Mouse (Mus musculus): ENCODE data around the gene Samd14.
"Not testable (repeated sequence)": the region's sequence is repeated elsewhere in the genome, so short reads cannot be mapped to it uniquely, and the experiment has no call there.

The Samd14 gene

DNA sequence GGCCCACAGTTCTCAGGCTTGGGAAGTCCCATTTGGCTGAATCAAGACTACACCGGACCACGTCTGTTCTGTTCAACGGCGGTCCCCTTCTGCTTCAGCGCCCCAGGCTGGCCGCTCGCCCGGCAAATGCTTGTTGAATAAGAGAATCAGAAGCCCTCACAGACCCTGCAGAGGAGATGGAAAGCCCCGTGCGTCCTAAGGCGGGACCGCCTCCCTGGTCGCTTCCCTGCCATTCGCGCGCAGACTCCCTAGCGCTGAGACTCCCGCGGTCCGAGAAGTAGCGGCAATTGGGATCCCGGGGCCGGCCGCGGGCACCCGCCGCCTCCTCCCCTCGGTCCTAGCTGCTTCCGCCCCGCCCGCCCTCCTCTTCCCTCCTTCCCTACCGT is at the start of gene Samd14:
Samd14 (plus strand) TSS at position 251 of the 386 bp plus-strand sequence.
- peak; percentile 96 to 97 for DNase-seq

DNA sequence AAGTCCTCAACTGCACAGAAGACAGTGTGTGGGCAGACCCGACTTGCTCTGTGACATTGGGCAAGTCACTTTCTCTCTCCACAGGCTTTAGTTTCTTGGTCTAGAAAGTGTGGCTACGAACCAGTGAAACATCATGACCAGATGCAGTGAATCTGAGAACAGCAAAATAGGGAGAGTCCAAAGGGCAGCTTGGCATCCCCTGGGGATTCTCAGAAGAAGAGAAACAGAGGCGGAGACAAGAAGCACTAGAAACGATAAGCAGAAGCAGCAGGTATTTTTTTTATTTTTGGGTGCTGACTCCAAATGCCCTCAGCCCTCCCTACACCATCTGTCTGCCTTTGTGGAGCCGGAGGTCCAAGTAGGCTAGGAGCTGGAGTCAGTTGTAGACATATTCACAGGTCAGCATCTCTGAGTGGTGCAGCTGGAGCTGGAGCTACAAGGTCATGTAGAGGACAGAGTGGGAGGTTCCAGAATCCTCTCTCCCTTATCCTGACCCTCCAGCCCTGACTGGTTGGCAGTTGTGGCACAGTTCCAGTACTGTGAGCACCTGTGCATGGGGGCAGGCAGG is 47.1 kb upstream of the Samd14 start:
- no peak for DNase-seq

DNA sequence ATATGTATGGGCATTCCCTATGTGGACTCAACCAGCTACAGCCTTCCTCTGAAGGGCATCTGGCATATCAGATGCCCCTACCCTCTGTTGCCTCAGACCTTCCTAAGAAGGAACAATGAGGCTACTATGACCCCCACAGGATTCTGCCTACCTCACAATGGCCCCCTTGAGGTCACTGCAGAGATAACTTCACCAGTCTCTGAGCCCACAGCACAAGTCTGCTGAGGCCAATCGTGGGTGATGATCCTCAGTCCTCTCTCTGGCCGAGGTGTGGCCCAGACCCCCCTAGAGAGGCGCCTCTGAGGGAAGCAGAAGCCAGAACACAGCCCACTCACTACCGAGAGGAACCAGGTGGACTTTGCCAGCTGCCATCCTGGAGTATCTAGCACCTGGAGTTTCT is 42.3 kb upstream of the Samd14 start, which contains the start of gene Hils1:
Hils1 (plus strand) TSS at position 175 of the 400 bp plus-strand sequence.
- DNase-seq = no peak

DNA sequence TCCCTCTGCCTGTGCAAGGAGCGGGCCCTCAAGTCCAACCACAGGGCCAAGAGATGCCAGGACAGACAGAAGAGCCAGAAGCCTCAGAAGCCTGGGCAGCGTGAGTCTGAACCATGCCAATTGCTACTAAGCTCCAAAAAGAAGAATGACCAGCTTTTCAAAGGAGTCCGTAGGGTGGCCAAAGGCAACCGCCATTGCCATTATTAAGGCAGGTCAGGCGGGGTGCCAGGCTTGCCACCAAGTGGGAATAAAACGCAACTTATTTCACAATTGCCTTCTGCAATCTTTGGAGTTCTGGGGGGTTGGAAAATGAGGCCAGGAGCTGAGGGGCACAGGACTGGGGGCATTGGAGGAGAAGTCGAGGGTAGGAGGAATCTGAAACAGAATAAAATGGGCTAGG is 41.5 kb upstream of the Samd14 start:
- peak; percentile 47 to 64 for DNase-seq

DNA sequence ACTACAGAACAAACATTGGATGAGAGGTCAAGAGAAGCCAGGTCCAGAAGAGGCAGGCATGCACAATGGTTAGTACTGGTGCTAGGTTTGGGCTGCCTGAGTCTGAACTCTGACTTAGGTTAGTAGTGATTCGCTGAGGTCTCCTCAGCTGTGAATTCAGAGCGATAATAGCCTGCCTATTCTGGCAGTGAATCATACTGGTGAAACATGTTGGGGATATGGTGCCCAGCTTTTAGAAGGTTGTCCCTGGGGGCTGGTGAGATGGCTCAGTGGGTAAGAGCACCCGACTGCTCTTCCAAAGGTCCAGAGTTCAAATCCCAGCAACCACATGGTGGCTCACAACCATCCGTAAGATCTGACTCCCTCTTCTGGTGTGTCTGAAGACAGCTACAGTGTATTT is 40.0 kb upstream of the Samd14 start:
- not testable (repeated sequence) for DNase-seq

DNA sequence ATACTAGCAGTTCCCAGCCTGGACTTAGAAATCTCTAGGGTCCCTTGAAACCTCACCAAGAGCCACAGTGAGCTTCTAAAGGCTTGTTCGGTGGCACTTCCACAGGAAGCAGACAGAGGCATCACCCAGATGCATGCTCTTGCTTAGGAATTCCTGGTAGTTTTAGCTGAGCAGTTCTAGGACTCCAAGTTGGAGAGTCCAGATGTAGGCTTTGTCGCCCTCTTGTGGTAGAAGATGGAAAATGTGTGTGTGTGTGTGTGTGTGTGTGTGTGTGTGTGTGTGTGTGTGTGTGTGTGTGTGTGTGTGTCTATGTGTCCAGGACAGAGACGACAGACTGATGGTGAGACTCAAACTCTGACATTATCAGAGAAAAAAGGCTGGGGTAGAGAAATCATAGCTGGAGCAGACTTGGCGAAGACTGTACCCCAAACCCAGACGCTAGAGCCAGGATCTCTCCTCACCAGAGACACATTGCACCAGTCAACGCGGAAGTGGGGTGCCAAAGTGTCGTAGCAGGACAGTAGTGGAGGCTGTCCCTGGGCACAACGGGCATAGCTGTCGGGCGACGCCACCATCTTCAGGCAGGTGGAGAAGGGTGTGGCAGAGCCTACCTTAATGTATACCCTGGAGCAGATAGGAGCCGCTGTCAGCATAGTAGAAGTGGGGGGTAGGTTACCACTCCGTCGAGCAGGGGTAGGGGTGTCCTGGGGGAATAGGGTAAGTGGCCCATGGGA is 39.3 kb upstream of the Samd14 start:
- DNase-seq = peak; percentile 87 to 93

DNA sequence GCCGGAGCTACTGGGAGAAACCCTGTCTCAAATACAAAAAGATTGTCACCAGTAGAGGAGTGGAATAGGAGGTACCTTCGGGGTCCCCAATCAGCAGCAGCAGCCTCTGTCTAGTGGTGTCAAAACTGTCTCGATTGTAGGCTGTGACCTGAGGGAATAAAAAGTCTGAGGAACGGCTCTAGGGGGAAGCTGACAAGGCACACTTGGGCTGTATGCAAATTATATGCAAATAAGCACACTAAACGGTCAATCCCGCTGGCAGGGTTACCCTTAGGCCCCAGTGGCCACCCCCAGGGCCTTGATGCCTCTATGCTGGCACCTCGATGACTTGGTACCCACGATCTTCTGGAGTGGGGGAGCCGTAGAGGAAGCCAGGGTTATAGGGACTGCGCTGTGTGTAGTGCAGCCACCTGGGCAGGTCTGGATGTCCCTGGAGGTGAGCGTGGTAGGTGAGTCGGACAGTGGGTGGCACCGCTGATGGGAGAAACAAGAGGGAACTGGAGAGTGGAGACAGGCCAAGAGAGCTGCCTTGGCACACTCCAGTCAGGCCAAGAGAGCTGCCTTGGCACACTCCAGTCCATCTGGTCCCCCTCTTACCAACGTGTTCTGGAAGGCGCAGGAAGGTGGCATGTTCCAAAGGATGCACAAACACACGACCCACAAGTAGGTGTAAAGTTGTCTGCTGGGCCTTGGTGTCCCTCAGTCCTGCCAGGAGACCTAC is 37.6 kb upstream of the Samd14 start:
- DNase-seq = peak; percentile 64 to 71

DNA sequence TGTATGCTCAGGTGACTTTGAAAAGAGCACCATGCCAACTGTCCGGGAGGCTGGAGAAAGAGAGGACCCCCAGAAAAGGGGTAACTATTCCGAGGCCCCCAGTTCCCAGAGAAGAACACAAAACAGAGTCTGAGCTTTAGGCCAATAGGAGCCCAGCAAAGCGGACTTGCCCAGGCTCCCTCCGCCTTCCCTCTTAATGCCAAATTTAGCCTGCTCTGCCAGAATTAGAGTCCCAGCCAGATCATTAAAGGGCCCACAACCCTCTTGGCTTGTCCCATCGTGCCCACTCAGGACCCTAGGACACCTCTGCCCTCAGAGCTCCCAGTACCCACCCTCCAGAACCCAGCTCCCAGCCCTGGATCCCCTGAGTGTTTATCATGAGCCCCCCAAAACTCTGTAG is 36.8 kb upstream of the Samd14 start:
- peak in 1 of 2 experiments; percentile 28 for DNase-seq

DNA sequence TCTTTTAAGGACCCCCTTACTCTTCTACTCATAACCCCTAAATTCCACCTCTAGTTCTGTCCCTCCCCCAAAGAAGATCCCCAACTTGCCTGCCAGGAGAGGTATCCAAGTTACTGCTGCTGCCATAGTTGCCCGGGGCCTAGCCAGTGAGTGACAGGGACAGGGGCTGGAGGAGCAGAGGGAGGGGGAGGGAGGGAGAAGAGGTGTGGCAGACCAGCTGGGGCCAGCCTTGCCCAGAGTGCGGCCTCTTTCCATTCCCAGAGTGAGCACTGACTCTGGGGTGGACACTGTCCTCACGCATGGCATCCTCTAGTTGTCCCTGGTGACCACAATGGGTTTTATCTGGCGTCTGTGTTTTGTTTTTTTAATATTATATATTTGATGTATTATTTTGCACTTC is 36.4 kb upstream of the Samd14 start:
- DNase-seq = peak; percentile 42 to 58

DNA sequence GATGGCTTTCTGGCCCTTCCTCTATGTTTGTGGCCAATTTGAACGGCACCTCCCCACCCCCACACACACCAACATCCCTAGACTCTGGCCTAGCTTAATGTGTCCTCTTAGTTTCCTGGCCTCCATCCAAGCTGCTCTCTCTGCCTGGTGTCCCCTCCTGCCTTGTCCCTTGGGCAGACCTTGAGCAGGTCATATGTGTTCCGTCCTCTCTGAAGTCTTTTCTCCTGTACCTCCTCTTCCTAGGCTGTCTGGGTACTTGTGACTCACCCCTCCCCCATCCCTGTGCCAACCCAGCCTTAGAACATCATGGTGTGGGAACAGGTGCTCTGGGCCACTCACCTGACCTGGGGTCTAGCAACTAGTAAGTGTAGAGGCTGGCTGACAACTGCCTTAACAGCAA is 34.7 kb upstream of the Samd14 start:
- DNase-seq = no peak

DNA sequence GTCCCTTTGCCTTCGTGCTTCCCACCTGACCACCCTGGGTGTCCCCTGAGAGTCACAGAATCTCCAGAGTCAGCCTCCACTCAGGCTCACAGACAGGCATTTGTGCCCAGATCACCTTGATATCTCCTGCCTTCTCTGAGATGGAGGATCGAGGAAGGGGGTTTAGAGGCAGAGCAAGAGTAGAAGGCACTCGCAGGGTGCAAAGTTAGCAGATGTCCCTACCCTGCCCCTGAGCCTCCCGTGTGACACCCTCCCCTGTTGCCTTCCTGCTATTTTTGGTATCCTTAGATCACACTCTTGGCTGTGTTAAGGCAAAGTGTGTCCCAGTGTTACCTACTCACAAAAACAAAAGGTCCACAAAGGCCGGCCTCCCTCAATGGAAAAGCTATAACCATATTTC is 33.5 kb upstream of the Samd14 start, which contains the start of gene Sgca:
Sgca (minus strand) TSS at position 129 of the 400 bp plus-strand sequence.
- DNase-seq = peak in 1 of 2 experiments; percentile 11

DNA sequence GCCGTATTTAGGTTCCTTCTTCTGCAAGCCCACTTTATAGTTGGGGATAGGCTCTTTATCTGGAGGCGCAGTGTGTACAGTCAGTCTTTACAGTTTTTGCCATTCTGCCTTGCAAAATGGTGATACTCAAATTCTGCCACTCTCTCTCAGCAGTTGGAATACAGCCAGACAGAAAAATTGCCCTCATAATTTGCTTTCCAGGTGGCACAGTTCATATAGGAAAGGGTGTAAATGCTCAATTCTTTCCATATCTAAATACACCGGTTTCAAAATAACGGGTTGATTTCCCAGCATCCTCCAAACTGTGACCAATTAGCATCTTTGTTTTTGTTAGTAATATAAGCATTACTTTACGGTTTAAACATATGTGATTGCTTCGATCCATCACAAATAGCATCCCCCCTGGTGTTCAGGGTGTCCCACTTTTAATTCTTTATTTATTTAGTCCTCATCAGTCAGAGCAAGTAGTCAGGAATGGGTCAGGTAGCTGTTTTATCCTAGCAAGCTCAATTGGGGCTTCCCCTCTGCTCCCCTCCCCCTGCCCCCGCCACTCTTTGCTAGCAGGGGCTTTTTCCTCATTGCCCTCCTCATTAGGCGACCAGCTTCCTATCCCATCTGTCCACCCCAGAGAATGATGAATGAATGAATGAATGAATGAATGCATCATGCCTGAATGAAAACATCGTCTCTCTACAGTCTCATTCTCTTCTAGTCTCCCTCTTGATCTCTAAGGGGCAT is 31.3 kb upstream of the Samd14 start:
- DNase-seq = peak; percentile 75 to 78

DNA sequence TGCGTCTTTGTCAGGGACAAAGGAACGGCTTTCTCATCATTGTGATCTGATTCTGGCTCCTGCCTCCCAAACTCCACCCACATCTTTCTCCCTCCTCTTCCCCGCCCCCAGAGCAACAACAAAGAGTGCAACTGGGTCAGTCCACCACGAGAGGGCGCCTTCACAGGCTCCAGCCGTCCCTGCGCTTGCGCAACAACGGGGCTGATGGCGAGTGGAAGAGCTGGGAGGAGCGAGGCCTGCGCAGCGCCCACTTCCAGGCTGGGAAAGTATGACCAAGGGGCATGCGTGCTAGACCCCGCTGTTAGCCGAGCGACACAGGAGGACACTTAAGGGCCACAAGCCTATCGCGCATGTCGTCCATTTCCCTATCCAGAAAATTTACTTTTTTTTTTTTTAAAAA is 30.7 kb upstream of the Samd14 start:
- peak; percentile 97 to 98 for DNase-seq

DNA sequence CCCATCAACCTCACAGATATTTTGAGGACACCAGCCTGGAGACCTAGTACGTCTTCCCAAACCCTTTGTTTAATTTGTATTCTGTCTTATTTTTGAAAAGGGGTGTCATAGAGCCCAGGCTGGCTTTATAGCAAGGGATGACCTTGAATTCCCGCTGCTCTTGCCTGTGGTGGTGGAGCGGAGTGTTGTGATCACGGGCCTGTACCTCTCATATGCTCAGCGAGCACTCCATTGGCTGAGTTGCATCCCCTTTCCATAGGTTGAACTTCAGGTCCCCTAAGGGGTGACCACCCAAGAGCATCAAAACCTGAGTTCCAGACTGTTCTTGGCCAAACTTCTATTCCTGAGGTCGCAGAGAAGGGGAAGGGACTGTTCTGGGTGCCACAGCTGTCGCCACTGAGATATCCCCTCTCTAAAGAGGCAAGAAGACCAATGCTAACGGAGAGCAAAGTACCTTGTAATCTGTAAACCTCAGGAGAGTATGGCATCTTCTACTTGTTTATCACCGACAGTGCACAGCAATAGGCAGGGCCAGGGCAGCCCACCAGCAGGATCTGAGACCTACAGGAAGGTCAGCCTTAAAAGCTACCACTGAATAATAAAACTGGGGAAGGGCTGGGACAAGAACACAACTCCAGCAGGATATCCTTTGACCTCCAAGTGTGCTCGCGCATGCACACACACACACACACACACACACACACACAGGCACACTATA is 30.1 kb upstream of the Samd14 start:
- peak in 1 of 2 experiments; percentile 24 for DNase-seq

DNA sequence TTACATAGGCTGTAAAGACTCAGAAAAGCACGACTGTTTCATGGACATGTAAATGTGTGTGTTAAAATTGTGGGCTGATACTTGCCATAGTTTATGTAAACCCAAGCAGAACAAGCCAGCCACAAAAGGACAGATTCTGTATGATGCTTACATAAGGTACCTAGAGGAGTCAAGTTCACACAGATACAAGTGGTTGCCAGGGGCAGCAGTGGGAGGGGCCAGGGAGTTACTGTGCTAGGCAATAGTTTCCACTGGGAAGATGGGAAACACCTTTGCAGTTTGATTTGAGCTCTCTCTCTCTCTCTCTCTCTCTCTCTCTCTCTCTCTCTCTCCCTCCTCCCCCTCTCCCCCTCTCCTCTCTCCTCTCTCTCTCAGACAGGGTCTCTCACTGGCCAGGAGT is 24.5 kb upstream of the Samd14 start:
- no peak for DNase-seq

DNA sequence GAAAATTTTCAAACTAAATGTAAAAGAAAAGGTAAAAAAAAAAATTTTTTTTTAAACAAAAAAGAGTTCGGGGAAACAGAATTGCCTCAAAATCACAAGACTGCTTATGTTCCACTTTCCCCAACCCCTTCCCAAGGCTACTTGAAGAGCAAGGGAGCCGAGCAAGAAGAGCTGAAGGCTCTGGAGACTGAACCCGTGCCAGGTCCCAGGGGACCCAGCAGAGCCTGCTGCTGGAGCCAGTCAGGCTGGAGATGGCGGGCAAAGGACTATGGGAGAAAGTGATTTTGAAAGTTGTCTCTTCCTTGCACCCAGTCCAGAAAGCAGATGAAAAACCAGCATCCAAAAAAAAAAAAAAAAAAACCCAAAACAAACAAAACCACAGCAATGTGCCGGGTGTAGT is 23.9 kb upstream of the Samd14 start:
- peak; percentile 38 to 50 for DNase-seq

DNA sequence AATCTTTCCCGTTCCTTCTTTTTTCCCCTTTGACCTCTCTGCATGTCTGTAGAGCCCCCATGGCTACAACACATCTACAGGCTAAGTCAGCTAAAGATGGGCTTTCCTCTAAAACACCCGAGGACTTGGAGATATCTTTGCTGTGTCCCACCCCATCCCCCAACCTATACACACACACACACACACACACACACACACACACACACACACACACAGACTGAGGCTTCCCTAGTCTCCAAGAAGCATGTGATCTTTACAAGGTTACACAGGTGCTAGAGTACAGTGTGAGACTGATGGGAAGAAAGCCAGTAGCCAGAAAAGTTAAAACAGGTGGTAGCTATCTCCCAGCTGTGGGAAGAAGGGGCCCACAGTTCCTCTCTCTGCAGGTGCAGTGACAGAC is 23.2 kb upstream of the Samd14 start:
- no peak for DNase-seq

DNA sequence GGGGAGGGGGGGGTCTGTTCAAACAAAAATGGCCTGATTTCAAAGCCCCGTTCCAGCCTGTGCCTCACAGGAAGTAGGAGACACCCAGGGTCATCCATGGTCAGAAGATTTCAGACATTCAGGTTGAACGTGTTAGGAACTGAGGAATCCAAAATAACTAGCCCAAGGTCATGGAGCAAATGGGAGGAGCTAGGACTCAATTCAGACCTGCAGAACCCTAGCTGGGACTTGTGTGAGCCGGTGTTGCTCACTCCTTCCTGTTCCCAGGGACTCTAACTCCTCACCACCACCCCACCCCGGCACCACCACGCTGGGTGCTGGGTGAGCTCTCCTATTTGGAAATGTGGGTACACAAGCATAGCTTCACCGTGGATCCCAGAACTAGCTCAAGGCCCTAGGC is 22.3 kb upstream of the Samd14 start:
- DNase-seq = peak in 1 of 2 experiments; percentile 6

DNA sequence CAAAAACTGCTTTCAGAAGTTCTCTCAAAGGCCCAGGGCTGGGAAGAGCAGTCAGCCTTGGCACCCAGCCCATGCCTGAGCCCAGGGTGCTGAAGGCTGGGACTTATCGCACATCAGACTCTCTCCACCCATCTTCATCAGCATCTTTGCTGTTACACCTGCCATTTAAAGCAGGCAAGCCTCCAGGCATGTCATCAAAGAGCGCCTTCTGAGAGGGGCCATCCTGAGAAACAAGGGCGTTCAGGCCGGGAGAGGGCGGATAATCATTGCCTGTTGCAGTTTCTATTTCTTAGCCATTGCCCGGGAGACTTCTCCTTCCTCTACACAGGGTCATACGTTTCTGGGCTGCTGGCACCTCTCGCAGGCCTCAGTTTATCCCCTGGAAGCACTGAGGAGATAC is 21.8 kb upstream of the Samd14 start:
- DNase-seq = peak; percentile 42 to 50

DNA sequence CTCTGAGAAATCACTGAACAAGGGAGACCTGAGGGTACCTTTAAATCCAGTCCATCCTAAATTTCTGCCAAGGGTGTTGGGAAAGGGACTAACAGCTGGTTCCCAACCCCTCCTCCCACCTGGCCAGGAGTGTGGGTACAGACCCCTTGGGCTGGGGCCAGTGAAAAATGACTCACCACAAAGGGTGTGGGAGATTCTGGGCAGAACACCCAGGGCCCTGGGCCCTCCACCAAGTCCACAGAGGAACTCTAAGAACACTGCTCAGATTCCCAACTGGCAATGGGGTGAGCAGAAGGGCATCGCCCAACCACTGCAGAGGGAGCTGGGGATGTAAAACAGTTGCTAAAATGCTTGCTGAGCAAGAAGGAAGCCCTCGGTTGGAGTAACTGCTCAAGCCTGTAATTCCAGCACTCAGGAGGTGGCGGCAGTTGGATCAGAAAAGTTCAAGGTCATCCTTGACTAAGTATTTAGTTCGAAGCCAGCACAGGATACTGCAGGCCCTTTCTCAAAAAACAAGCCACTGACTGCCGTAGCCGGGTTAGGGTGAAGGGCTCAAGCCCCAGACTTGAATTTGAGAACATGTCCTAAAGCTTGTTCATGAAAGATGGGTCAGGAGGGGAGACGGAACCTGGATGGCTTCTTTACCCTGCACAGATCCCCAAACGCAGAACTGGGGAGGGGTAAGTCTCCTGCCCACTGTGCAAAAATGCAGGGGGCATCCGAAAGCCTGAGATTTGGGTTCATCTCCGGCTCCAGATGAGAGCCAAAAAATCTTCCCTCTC is 20.7 kb upstream of the Samd14 start:
- DNase-seq = peak; percentile 58 to 64

DNA sequence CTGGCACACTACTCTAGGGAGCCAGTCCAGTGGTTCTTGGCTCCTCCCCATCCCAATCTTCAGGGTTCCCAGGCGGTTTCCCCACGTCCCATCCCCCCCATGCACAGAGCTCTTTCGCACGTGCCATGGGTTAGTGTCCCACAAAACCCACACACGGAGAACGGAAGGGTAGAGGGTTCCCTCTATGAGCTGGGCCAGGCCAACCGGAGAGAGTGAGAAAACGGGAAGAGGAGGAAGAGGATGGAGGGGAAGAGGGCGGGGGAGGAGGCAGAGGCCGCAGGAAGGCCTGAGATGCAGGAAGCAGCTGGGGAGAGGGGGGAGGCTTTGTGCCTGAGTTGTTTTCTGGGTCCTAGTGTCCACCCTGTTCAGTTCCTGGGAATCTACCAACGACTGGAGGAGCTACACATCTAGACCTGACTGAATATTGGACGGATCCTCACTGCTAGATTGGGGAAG is 20.1 kb upstream of the Samd14 start:
- DNase-seq = peak; percentile 91 to 92

Data from cerebellum, postnatal 10 days (tissue).